Mouse (Mus musculus) cerebellum, adult 2 months (tissue): ENCODE results near the gene Zfp689.

Source experiments
- CTCF ChIP-seq: fragments of 200-500 bp; IDR thresholded peaks from 2 replicates; pipeline ENCODE4 v1.5.1; 2011; ENCODE audit warnings: low read depth, mild to moderate bottlenecking, control low read depth, low read length, moderate library complexity, borderline replicate concordance; ENCODE audit not compliant: insufficient read depth
- POLR2A ChIP-seq: fragments of 200-500 bp; IDR thresholded peaks from 2 replicates; pipeline ENCODE4 v1.6.1; 2011; ENCODE audit warnings: low read length, control low read depth, borderline replicate concordance; ENCODE audit not compliant: insufficient read depth

DNA sequence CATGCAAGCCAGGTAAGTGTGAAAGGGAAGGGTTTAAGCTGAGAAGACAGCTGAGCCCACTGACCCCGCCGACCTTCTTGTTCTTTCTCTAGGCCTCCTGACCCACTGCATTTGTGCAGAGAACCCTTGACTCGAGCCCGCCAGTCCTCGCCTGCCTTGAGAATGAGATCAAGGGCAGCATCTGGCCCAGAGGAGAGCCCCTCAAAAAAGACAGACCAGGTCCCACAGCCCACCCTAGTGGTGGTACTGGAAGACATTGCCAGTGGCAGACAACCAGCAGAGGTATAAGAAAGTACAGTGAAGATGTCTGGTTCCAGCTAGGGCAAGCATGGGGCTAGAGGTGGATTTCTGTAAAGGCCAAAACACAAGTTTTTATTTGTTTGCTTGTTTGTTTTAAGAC is 24.7 kb upstream of the Zfp689 start:
- TF ChIP-seq POLR2A (no peak), CTCF (no peak)
